Mouse (Mus musculus): ENCODE results near the gene Vav2.

DNA sequence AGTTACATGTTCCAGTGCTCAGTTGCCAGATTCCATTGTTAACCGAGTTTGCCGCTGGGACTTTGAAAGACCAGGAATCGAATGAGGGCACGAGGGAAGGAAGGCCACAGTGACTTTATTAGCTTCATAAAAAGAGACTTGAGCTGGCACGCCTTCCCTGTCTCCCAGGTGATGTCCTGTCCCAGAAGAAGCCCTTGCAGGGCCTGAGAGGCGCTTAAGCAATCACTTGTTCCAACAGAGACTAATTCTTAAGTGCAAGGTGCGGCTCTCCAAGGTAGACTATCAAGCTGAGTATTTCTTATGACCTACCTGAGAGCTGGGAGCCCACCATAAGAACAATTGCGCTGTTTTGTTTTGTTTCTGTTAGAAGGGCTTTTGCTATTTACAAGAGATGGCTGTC, 57.9 kb downstream of the Vav2 start:
- TF ChIP-seq CTCF (IDR thresholded peaks at IDR 0.05; ENCODE audit: borderline replicate concordance, control insufficient read depth, extremely low read depth, insufficient read depth, low read length, poor library complexity) (no peak), POLR2A (IDR thresholded peaks at IDR 0.05; ENCODE audit: control insufficient read depth, extremely low read depth, insufficient read depth, low read length, poor library complexity) (no peak)

All from thymus, adult 2 months (tissue).